Mouse (Mus musculus): ENCODE results near the gene Erlec1. TPM values are rescaled to one million over a fixed set of nuclear protein-coding genes. Genes with fewer than 3 reads are reported as not detected.
A peak's percentile ranks its signal among the peaks of the same experiment; 100 is the strongest.

Gene Erlec1
- polyA plus RNA-seq, 2 experiments, result 15.2 to 38.4 TPM

- TF ChIP-seq POLR2A (IDR thresholded peaks at IDR 0.05; ENCODE audit: borderline replicate concordance, extremely low read depth, insufficient read depth, insufficient read length), result no peak
Measured at GRCm38 (mm10) chr11:30952829-30953228, 1.3 kb downstream of the Erlec1 start.

GRCm38 (mm10) chr11:30943522-30943921, 10.6 kb downstream of the Erlec1 start:
- ATAC-seq (ENCODE audit: low FRiP score, low read depth) (no peak), DNase-seq (ENCODE audit: low spot score) (no peak)
- no peak overlapping the region for H3K4me3 ChIP-seq (replicated peaks; ENCODE audit: low read length)
- no peaks in the 10 kb centered on the region for H3K27me3 ChIP-seq (ENCODE audit: control insufficient read depth, insufficient read depth, low read length)
- no peaks in the 10 kb centered on the region for H3K9me3 ChIP-seq (ENCODE audit: control insufficient read depth, low read length)
- H3K4me2 ChIP-seq (replicated peaks; ENCODE audit: low read depth, low read length, severe bottlenecking), result no peak overlapping the region
- no peak overlapping the region for H3K27ac ChIP-seq (replicated peaks; ENCODE audit: low read depth, low read length)
- H3K4me1 ChIP-seq (ENCODE audit: control insufficient read depth, insufficient read depth, low read length), result no peaks in the 10 kb centered on the region
- no peak overlapping the region for H3K9ac ChIP-seq (ENCODE audit: low read depth, low read length, severe bottlenecking)
- WGBS, result 93% methylated on average over 2 of the region's 2 CpGs
- H3K36me3 ChIP-seq (ENCODE audit: control insufficient read depth, insufficient read depth, low read length), result peaks cover 70% of the 10 kb centered on the region
- TF ChIP-seq POLR2A (IDR thresholded peaks at IDR 0.05; ENCODE audit: borderline replicate concordance, extremely low read depth, insufficient read depth, insufficient read length), result no peak

More at GRCm38 (mm10) chr11:30952829-30953228, 1.3 kb downstream of the Erlec1 start:
- Histone ChIP-seq H3K27me3 (ENCODE audit: control insufficient read depth, insufficient read depth, low read length) (no peaks in the 10 kb centered on the region), H3K4me3 (replicated peaks; ENCODE audit: low read length) (peak overlapping the region; percentile 81), H3K4me2 (replicated peaks; ENCODE audit: low read depth, low read length, severe bottlenecking) (peak overlapping the region; percentile 67), H3K36me3 (ENCODE audit: control insufficient read depth, insufficient read depth, low read length) (peaks cover 38% of the 10 kb centered on the region), H3K9me3 (ENCODE audit: control insufficient read depth, low read length) (peaks cover 5% of the 10 kb centered on the region; the same call in 1 of the 2 replicates), H3K4me1 (ENCODE audit: control insufficient read depth, insufficient read depth, low read length) (peaks cover 10% of the 10 kb centered on the region), H3K9ac (ENCODE audit: low read depth, low read length, severe bottlenecking) (no peak overlapping the region), H3K27ac (replicated peaks; ENCODE audit: low read depth, low read length) (no peak overlapping the region)
- no peak for DNase-seq (ENCODE audit: low spot score)
- 46% methylated on average over 5 of the region's 5 CpGs for WGBS
- ATAC-seq (ENCODE audit: low FRiP score, low read depth), result no peak

GRCm38 (mm10) chr11:30928498-30928897, 25.6 kb downstream of the Erlec1 start:
- H3K36me3 ChIP-seq (ENCODE audit: control insufficient read depth, insufficient read depth, low read length), result peaks cover 30% of the 10 kb centered on the region
- H3K9ac ChIP-seq (ENCODE audit: low read depth, low read length, severe bottlenecking), result no peak overlapping the region
- no CpG with 5 or more reads among the region's 1 CpGs for WGBS
- ATAC-seq (ENCODE audit: low FRiP score, low read depth), result no peak
- H3K27ac ChIP-seq (replicated peaks; ENCODE audit: low read depth, low read length), result no peak overlapping the region
- no peak overlapping the region for H3K4me3 ChIP-seq (replicated peaks; ENCODE audit: low read length)
- TF ChIP-seq POLR2A (IDR thresholded peaks at IDR 0.05; ENCODE audit: borderline replicate concordance, extremely low read depth, insufficient read depth, insufficient read length), result no peak
- H3K4me1 ChIP-seq (ENCODE audit: control insufficient read depth, insufficient read depth, low read length), result no peaks in the 10 kb centered on the region
- no peaks in the 10 kb centered on the region for H3K27me3 ChIP-seq (ENCODE audit: control insufficient read depth, insufficient read depth, low read length)
- no peak overlapping the region for H3K4me2 ChIP-seq (replicated peaks; ENCODE audit: low read depth, low read length, severe bottlenecking)
- DNase-seq (ENCODE audit: low spot score), result no peak
- no peaks in the 10 kb centered on the region for H3K9me3 ChIP-seq (ENCODE audit: control insufficient read depth, low read length)

DNA sequence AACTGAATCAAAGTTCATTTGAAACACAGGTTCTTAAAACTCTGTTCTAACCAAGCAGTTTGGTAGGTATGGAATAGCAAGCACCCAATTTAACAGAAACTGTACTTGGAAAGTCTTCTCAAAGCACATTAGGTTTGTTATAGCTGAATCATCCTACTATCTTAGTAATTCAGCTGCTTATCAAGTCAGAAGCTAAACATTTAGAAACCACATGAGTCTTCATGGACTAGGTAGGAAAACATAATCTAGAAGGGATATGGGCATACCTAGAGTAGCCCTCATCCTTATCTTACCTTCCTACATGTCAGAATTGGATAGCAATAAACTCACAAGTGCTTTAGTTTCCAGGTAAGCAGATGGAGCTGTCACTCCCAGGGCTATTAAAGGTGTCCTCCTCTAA, 26.1 kb downstream of the Erlec1 start:
- Histone ChIP-seq H3K4me1 (ENCODE audit: control insufficient read depth, insufficient read depth, low read length) (no peaks in the 10 kb centered on the region), H3K27me3 (ENCODE audit: control insufficient read depth, insufficient read depth, low read length) (no peaks in the 10 kb centered on the region), H3K9ac (ENCODE audit: low read depth, low read length, severe bottlenecking) (no peak overlapping the region), H3K4me3 (replicated peaks; ENCODE audit: low read length) (no peak overlapping the region), H3K36me3 (ENCODE audit: control insufficient read depth, insufficient read depth, low read length) (peaks cover 30% of the 10 kb centered on the region), H3K9me3 (ENCODE audit: control insufficient read depth, low read length) (no peaks in the 10 kb centered on the region), H3K27ac (replicated peaks; ENCODE audit: low read depth, low read length) (no peak overlapping the region), H3K4me2 (replicated peaks; ENCODE audit: low read depth, low read length, severe bottlenecking) (no peak overlapping the region)
- no peak for DNase-seq (ENCODE audit: low spot score)
- no peak for ATAC-seq (ENCODE audit: low FRiP score, low read depth)
- no peak for TF ChIP-seq POLR2A (IDR thresholded peaks at IDR 0.05; ENCODE audit: borderline replicate concordance, extremely low read depth, insufficient read depth, insufficient read length)

DNA sequence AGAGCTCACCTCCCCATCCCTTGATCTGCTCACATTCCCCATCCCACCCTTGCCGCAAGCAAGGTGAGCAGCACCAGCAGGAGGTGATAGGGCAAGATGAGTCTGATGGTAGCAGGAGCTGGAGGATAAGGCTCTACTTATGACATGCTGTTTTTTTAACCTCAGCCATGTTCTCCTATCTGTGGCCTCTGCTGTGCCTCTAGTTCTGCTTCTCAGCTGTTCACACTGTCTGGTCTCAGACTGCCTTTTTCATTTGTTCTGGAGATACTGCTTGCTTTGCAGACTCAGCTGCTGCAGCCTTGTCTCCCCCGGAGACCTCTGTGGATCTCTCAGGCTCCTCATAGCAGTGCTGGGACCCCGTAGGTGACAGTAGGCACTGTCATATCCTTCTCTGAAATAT, 30.9 kb downstream of the Erlec1 start:
- Histone ChIP-seq H3K27ac (replicated peaks; ENCODE audit: low read depth, low read length) (no peak overlapping the region), H3K27me3 (ENCODE audit: control insufficient read depth, insufficient read depth, low read length) (no peaks in the 10 kb centered on the region), H3K9ac (ENCODE audit: low read depth, low read length, severe bottlenecking) (no peak overlapping the region), H3K4me3 (replicated peaks; ENCODE audit: low read length) (no peak overlapping the region), H3K4me2 (replicated peaks; ENCODE audit: low read depth, low read length, severe bottlenecking) (no peak overlapping the region), H3K4me1 (ENCODE audit: control insufficient read depth, insufficient read depth, low read length) (no peaks in the 10 kb centered on the region), H3K9me3 (ENCODE audit: control insufficient read depth, low read length) (no peaks in the 10 kb centered on the region), H3K36me3 (ENCODE audit: control insufficient read depth, insufficient read depth, low read length) (peaks cover 17% of the 10 kb centered on the region)
- no peak for TF ChIP-seq POLR2A (IDR thresholded peaks at IDR 0.05; ENCODE audit: borderline replicate concordance, extremely low read depth, insufficient read depth, insufficient read length)
- 96% methylated on average over 3 of the region's 3 CpGs for WGBS
- DNase-seq (ENCODE audit: low spot score), result no peak
- ATAC-seq (ENCODE audit: low FRiP score, low read depth), result no peak

DNA sequence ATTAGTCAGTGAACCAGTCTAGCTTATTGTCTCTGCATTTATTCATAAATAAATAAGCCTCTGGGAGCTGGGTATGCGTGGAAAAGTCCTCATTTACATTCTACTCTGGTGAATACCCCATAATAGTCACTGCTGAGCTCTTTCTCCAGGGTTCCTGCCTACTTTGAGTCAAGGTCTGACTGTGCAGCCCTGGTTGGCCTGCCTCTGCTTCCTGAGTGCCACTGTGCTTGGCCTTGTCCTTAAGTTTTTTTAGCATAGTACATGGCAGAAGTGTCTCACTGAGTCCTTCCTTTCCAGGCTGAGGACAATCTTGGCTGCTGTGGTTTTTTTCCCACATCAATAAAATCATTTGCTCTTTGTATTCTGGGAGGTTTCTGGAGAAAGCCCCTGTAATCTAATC, 33.5 kb downstream of the Erlec1 start:
- Histone ChIP-seq H3K4me3 (replicated peaks; ENCODE audit: low read length) (no peak overlapping the region), H3K9me3 (ENCODE audit: control insufficient read depth, low read length) (no peaks in the 10 kb centered on the region), H3K9ac (ENCODE audit: low read depth, low read length, severe bottlenecking) (no peak overlapping the region), H3K4me1 (ENCODE audit: control insufficient read depth, insufficient read depth, low read length) (no peaks in the 10 kb centered on the region), H3K27me3 (ENCODE audit: control insufficient read depth, insufficient read depth, low read length) (no peaks in the 10 kb centered on the region), H3K27ac (replicated peaks; ENCODE audit: low read depth, low read length) (no peak overlapping the region), H3K4me2 (replicated peaks; ENCODE audit: low read depth, low read length, severe bottlenecking) (no peak overlapping the region), H3K36me3 (ENCODE audit: control insufficient read depth, insufficient read depth, low read length) (peaks cover 4% of the 10 kb centered on the region)
- WGBS, result 73% methylated on average over 1 of the region's 1 CpGs
- ATAC-seq (ENCODE audit: low FRiP score, low read depth), result no peak
- DNase-seq (ENCODE audit: low spot score), result no peak
- TF ChIP-seq POLR2A (IDR thresholded peaks at IDR 0.05; ENCODE audit: borderline replicate concordance, extremely low read depth, insufficient read depth, insufficient read length), result no peak

All from limb, embryonic 14.5 days (tissue).